Mouse (Mus musculus): ENCODE results near the gene Rab20.
"Not testable (repeated sequence)": the region's sequence is repeated elsewhere in the genome, so short reads cannot be mapped to it uniquely, and the experiment has no call there.

Rab20 gene

DNA sequence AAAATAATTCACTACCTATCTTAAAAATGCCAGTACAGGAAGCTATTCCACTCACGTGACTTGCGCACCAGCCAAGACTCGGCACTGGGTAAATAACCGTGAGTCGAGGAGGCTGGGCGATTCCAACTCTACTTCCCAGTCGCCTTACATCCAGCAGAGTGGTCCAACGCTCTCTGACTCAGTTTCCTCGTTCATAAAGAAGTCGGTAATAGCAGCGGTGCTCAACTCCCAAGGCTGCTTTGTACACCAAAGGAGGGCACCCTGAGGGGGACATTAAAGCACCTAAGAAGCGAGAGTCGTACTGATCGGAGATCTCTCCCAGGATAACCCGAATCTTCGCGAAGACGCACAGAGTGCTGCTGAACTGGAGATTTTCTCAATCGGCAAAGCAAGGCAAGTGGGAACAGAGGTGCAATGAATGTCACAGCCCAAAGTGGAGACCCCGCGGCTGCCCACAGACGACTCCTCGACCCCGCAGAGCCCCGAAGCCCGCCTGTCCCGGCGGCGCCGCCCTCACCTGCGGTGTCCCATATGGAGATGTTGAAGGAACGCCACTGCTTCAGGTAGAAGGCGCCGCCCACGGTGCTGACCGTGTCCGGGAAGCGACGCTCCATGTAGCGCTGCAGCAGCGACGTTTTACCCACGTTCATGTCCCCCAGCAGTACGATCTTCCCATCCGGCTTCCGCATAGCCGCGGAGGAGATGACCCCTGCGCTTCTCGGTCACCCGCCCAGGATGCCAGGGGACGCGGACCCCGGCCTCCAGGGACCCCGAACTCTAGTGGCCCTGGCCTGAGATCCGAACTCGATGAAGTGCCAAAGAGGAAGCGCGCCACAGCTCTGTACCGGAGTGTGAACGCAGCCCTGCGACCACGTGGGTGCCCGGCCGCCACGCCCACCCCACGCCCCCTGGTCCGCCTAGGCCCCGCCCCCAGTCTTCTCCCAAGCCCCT lies at the start of gene Rab20:
Gene Rab20, minus strand, starts transcription at position 900 of the 951 bp plus-strand sequence.
- in situ Hi-C loops (cut with MboI; ENCODE audit: low pct_unique_long_range_greater_than_20kb in 1 of 2, low sequenced_read_pairs in 2 of 2, unreplicated experiment in 1 of 2) = no loop called here

DNA sequence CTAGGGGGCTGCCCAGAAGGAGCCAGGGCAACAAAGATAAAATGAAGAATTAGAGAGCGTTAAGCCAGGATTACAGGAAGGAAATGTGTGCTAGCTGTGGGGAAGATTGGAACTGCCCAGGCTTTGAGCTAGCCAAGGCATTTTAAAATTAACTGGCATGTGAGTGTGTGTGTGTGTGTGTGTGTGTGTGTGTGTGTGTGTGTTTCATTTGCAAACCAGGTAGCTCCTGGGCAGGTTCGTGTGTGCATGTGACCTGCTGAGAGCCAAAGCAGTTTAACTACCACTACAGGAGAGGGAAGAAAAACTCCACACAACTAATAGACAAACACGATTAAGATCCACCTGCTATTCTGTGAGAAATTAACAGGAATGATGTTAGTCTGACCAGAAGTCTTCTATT lies 44.8 kb upstream of the Rab20 start:
- in situ Hi-C loops (cut with MboI; ENCODE audit: low pct_unique_long_range_greater_than_20kb in 1 of 2, low sequenced_read_pairs in 2 of 2, unreplicated experiment in 1 of 2) = no loop called here

DNA sequence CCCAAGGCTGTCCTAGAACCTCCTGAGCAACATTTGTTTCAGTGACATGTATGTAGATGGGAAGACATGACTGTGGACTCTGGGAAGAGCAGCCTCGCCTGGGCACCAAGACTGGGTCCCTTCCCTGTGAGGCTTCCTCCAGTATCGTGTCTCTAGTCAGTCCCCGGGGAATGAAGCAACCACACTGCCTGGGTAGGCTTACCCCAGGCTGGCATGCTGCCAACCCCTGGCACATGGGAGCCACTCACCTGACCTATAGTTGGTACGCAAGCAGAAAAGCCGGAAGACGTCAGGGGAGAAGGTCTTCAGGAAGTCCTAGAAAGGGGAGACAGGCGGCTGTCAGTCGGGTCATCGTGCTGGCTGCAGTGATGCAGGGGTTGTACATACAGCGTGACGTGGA lies 40.2 kb upstream of the Rab20 start:
- in situ Hi-C loops (cut with MboI; ENCODE audit: low pct_unique_long_range_greater_than_20kb in 1 of 2, low sequenced_read_pairs in 2 of 2, unreplicated experiment in 1 of 2) = no loop called here

DNA sequence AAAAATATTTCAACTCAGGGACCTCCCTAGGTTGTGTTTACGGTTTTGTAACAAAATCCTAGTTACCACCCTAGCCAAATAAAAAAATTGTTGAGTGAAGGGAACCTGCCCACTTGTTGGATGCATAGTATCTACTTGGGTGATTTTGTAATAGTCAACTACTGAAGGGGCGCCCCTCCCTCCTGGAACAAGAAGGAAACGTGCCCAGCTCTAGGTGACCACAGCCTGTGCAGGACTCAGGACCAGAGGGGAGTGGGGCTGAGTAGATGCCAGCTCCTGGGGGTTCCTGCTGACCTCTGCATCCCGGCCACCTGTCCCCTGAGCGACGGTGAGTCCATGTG lies 39.5 kb upstream of the Rab20 start:
- in situ Hi-C loops (cut with MboI; ENCODE audit: low pct_unique_long_range_greater_than_20kb in 1 of 2, low sequenced_read_pairs in 2 of 2, unreplicated experiment in 1 of 2) = no loop called here

DNA sequence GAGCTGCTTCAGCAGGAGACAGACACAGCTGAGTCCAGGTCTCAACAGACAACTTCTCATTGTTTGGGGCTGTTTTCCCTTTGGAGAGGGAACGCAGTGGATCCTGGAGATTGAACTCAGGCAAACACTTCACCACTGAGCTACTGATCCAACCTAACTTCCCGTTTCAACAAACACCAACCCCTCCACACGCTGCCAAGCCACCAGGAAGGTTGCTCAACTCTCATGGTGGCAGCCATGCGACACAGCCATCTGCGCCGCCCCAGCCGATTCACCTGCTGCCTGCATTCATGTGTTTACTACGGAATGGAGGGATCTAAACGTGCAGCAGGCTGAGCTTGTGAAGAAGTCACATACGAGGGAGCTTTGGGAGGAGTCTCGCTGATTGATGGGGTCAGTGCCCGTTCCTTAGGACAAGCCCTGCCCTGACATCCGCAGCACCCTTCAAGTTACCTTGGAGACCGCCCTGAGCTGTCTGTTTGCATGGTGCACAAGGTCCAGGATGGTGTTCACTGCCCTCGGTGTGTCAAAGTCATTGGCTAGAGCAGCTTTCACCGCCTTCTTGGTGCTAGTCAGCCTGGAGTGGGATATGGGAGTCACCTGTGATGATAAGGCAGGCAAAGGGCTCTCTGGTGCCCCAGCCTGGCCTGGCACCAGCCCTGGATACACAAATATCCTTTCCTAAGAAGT lies 39.0 kb upstream of the Rab20 start:
- in situ Hi-C loops (cut with MboI; ENCODE audit: low pct_unique_long_range_greater_than_20kb in 1 of 2, low sequenced_read_pairs in 2 of 2, unreplicated experiment in 1 of 2) = no loop called here

DNA sequence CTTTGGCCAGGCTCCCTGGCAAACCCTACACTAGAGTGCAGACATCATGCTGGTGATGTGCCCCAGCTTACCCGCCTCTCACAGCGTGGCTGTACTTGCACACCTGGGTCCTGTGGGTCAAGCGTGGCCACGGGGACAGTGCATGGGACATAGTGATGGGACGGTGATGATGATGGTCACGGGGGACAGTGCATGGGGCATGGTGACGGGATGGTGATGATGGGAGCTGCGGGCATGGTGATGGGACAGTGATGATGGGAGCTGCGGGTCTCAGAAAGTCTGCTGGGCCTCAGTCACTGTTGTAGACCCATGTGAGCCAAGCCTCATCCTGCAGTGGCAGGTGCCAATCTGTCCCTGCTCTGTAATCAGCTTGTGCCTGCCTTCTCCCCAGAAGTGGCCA lies 37.8 kb upstream of the Rab20 start:
- in situ Hi-C loops (cut with MboI; ENCODE audit: low pct_unique_long_range_greater_than_20kb in 1 of 2, low sequenced_read_pairs in 2 of 2, unreplicated experiment in 1 of 2) = no loop called here

DNA sequence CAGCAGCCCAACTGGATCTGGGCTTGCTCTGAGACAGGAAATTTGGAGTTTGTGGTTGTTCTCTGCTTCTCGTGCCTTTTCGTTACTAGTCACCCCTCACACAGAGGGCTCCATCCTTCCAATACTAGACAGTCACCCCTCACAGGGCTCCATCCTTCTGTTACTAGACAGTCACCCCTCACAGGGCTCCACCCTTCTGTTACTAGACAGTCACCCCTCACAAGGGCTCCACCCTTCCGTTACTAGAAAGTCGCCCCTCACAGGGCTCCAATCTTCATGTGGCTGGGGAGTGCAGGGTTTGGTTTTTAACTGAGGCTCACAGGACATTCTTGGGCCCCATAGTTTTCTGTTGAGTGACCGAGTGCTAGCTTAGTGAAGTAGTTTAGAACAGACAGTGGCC lies 34.7 kb upstream of the Rab20 start:
- in situ Hi-C loops (cut with MboI; ENCODE audit: low pct_unique_long_range_greater_than_20kb in 1 of 2, low sequenced_read_pairs in 2 of 2, unreplicated experiment in 1 of 2) = no loop called here

DNA sequence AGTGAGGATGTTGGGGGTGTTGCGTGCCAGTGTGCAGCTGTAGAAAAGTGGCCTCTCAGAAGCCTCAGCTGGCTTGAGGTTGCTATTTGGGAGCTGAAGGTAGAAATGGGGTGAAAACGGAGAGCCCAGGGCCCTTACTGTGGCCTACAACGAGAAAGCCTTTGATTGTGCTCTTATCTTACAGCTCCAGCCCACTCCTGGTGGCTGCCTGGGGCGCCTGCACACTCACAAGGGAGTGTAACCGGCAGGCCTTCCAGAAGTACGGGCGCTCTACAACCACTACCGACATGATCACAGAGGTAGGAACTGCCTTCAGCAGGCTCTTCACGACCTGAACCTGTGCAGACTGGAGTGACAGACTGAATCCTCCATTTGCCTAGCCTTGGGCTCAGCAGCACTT lies 34.2 kb upstream of the Rab20 start:
- in situ Hi-C loops (cut with MboI; ENCODE audit: low pct_unique_long_range_greater_than_20kb in 1 of 2, low sequenced_read_pairs in 2 of 2, unreplicated experiment in 1 of 2) = no loop called here

DNA sequence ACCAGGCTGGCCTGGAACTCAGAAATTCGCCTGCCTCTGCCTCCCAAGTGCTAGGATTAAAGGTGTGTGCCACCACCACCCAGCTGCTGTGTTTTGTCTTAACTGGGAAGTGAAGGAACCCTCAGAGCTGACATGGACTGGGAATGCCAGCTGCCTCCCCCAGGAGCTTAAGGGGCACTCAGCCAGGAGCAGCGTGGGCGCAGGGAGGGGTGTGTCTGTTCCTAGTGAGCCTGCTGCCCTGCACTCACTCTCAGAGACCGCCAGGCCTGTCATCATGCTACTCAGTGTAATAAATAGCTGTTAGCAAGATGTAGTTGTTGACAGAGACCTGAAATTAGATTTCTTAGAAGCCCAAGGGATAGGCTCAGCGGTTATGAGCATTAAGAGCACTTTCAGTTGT lies 32.5 kb upstream of the Rab20 start:
- in situ Hi-C loops (cut with MboI; ENCODE audit: low pct_unique_long_range_greater_than_20kb in 1 of 2, low sequenced_read_pairs in 2 of 2, unreplicated experiment in 1 of 2) = no loop called here

DNA sequence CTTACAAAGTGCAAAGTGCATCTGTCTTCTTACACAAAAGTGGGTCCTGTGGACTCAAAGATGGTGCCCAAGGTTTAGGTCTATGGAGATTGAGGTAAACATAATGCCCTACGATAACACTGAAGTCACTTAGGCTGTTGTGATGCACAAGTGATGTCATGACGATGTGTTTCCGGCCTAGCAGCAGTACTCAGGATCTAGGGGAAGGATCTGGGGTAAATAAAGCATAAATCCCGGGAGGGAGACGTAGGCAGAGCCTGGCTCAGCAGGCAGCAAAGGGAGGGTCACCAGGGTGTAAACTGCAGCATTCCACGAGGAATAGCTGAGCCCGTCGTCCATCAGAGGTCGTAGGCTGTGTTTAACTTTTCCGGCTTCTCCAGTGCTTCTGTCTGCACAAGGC lies 30.4 kb upstream of the Rab20 start:
- in situ Hi-C loops (cut with MboI; ENCODE audit: low pct_unique_long_range_greater_than_20kb in 1 of 2, low sequenced_read_pairs in 2 of 2, unreplicated experiment in 1 of 2) = no loop called here

DNA sequence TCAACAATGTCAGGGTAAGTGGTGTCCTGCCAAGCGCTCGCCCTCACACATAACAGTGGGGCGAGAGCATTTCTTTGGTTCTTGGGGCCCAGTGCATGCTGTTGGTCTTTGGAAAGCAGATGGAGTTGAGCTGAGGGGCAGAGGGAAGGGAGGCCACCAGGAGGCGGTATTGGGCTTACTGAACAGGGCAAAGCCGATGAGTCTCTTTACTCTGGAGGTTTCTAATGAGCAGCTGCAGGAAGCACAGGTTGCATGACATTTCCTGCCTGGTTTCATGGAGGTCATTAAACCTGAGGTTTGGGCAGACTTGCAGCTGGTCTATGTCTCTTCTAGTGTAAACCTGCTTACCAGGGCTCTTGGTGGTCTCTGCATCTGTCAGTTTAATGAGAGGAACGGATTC lies 28.3 kb upstream of the Rab20 start:
- in situ Hi-C loops (cut with MboI; ENCODE audit: low pct_unique_long_range_greater_than_20kb in 1 of 2, low sequenced_read_pairs in 2 of 2, unreplicated experiment in 1 of 2) = no loop called here

DNA sequence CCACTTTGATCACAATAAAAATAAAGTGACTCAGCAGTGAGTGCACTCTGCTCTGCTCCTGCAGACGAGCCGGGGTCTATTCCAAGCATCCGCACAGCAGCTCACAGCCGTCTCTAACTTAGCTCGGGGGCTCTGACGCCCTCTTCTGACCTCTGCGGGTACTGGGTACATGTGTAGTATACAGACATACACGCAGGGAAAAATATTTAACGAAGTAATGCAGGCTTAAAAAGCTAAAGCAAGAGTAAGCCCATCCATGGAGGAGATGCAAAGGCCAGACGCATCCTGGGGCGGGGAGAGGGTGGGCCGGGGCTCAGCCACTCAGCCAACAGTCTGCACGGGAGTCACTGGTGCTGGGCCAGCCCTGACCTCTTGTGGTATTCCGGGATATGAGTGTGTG lies 27.6 kb upstream of the Rab20 start:
- in situ Hi-C loops (cut with MboI; ENCODE audit: low pct_unique_long_range_greater_than_20kb in 1 of 2, low sequenced_read_pairs in 2 of 2, unreplicated experiment in 1 of 2) = no loop called here

DNA sequence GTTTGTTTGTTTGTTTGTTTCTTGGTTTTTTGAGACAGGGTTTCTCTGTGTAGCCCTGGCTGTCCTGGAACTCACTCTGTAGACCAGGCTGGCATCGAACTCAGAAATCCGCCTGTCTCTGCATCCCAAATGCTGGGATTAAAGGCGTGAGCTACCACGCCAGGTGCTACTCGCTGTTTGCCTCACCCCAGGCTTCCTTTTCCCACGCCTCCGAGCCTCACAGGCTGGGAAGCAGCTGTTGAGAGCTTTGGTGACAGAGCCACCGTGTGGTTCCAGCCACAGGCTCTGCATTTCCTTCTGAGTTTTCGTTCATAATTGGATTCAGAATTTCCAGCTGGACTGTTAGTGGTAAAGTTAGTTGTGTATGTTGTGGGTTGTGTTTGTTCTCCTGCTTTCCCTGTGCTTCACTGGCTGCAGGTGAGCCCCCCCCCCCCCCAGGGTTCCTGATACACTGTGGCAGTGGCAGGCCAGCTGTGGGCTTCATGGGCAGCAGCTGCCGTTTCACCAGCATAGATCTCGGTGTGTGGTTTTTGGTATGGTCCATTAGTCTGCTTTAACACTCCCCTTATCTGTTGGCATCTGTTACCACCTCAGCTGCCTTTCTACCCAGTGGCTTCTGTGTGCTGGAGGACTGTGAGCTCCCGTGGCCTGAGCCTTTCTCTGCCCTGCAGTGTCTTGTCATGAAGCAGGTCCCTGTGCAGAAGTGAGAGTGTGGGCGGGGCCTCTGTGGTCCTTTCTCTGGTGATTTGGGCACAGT lies 25.1 kb upstream of the Rab20 start:
- in situ Hi-C loops (cut with MboI; ENCODE audit: low pct_unique_long_range_greater_than_20kb in 1 of 2, low sequenced_read_pairs in 2 of 2, unreplicated experiment in 1 of 2) = no loop called here

DNA sequence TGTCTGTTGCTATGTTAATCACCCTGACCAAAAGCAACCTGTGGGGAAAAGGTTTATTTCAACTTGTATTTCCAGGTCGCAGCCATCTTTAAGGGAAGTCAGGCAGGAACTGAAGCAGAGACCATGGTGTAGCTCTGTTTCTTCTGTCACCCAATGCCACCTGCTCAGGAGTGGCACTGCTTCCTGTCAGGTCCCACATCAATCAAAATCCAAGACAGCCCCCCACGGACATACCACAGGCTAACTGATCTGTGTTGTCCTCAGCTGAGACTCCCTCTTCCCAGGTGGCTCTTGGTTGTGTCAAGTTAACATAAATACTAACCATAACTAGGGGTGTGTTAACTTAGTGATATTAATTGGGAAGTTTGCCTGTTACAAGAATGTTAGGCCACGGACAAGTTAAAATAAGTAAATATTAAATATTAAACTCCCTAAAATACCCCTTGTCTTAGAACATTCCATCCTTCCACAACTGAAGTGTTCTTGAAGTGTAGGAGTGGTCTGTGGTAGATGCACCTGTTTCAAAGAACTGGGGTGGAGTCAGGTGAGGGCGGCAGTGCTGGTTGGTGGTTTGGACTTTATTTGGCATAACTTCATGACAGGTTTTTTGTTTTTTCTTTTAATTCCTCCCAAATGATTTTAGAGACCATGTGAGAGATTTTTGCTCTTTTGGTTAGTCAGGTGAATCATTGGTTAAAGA lies 20.4 kb upstream of the Rab20 start:
- in situ Hi-C loops (cut with MboI; ENCODE audit: low pct_unique_long_range_greater_than_20kb in 1 of 2, low sequenced_read_pairs in 2 of 2, unreplicated experiment in 1 of 2) = no loop called here

DNA sequence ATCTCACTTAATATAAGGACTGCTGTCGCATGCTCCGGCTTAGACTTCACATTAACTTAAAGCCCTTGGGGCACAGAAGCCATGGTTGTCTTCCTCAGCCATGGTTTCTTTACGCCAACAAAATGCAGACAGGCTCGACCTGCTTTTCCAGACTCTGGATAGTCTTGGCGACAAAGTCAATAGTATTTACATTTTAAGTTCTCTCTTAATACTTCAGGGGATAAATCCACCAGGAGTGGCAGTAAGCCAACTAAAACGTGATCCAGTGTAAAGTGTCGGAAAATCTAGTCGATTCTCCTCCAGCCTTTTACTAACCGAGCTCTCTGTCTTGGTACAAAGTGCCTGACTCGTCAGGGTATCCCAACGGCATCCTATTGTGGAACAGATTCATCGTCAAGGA lies 19.8 kb upstream of the Rab20 start:
- in situ Hi-C loops (cut with MboI; ENCODE audit: low pct_unique_long_range_greater_than_20kb in 1 of 2, low sequenced_read_pairs in 2 of 2, unreplicated experiment in 1 of 2) = no loop called here

DNA sequence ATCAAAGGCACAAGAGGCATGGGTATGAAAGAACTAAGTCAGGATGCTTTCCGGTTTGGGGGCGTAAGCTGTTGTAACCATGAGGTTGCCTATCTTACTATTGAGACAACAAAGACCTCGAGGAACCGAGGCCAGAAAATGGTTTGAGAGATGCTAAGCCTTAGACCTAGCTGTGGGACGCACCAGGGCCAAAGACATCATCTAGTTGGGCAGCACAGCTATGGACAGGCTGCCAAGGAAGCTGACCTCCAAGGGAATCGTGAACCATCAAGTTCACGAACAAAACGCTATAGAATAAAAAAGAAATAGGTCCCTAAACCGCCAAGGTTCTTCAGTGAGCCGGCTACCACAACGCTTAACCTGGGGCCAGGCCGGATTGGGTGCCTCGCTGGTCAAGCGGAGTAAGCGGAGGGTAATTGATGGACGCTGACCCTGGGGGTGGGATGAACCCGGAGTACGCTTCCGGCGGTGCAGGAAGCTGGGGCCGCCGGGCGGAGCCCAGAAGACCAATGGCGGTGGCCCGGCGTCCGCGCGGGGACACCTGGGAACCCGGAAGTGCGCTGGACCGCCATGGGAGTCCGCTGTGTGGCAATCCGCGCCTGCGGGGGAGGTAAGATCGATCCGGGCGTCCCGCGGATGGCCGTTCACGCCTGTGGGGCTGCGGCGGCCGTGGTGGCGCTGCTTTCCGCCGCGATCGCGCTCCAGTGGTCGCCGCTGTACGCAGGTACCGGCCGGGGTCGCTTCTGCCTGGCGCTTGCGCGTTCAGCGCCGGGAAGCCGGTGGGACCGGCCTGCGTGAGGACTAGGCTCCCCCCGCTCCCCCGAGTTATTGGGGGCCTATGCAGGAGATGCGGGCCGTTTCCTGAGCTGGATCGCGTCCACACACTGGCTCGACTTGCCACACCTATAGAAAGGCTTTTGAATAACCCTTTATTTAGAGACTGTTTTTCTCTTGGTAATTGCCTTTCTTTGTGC lies 18.8 kb upstream of the Rab20 start, which contains the start of gene Naxd:
Gene Naxd, plus strand, starts transcription at position 490 of the 974 bp plus-strand sequence.
- in situ Hi-C loops (cut with MboI; ENCODE audit: low pct_unique_long_range_greater_than_20kb in 1 of 2, low sequenced_read_pairs in 2 of 2, unreplicated experiment in 1 of 2) = no loop called here

DNA sequence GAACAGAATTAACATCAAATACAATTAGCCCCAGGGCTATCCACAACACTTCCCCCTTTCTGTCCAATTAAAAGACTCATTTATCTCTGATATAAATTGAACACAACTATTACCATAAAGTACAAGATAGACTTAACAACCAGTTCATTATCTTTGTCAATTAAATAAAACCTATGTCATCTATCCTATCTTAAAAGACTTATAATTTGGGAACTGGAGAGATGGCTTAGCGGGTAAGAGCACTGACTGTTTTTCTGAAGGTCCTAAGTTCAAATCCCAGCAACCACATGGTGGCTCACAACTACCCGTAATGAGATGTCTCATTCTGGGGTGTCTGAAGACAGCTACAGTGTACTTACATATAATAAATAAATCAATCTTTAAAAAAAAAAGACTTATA lies 13.8 kb upstream of the Rab20 start:
- in situ Hi-C loops (cut with MboI; ENCODE audit: low pct_unique_long_range_greater_than_20kb in 1 of 2, low sequenced_read_pairs in 2 of 2, unreplicated experiment in 1 of 2) = not testable (repeated sequence)

DNA sequence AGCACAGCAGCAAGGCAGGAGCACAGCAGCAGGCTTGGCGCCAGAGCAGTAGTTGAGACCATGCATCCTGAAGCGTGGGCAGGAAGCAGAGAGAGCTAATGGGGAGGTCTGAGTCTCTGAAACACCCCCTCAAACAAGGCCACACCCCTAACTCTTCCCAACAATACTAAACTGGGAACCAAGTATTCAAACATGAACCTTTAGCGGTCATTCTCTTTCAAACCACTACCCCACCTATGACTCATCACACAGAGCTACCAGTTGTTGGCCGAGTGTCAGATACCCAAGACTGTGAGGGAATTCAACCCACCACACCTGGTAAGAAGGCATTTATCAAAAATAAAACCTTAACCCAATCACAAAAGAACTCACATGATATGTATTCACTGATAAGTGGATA lies 8.7 kb upstream of the Rab20 start:
- in situ Hi-C loops (cut with MboI; ENCODE audit: low pct_unique_long_range_greater_than_20kb in 1 of 2, low sequenced_read_pairs in 2 of 2, unreplicated experiment in 1 of 2) = no loop called here
